Mouse (Mus musculus) liver, postnatal 0 days (tissue): ENCODE data around the gene Kif5c. TPM values are rescaled to one million over a fixed set of nuclear protein-coding genes. Genes with fewer than 3 reads are reported as not detected.

ENCODE experiments used
- ATAC-seq: fragments of 200-750 bp; cut with Nextera tagmentation; 2 replicates; pipeline ENCODE4 v1.8.0; 2017; ENCODE audit warnings: mild to moderate bottlenecking, moderate library complexity
- DNase-seq: peaks from one replicate; pipeline ENCODE4 v3.0.0-alpha.2; 2016
- H3K27ac ChIP-seq: fragments of 300-500 bp; sonication (generic); 2 replicates; pipeline ENCODE4 v1.5.1; 2014; ENCODE audit warnings: antibody characterized with exemption, moderate library complexity, mild to moderate bottlenecking, low read depth
- H3K27me3 ChIP-seq: fragments of 300-500 bp; sonication (generic); 2 replicates; pipeline ENCODE4 v1.6.1; 2014; ENCODE audit warnings: low read length, control low read depth, mixed read lengths; ENCODE audit not compliant: insufficient read depth
- H3K36me3 ChIP-seq: fragments of 300-500 bp; sonication (generic); replicated peaks from 2 replicates; pipeline ENCODE4 v1.6.1; 2014; ENCODE audit warnings: mild to moderate bottlenecking, control low read depth, low read length, moderate library complexity, mixed read lengths; ENCODE audit not compliant: insufficient read depth
- H3K4me1 ChIP-seq: fragments of 300-500 bp; sonication (generic); 2 replicates; pipeline ENCODE4 v1.6.1; 2014; ENCODE audit warnings: antibody characterized with exemption, mild to moderate bottlenecking, control low read depth; ENCODE audit not compliant: insufficient read depth
- H3K4me2 ChIP-seq: fragments of 300-500 bp; sonication (generic); 2 replicates; pipeline ENCODE4 v1.6.1; 2014; ENCODE audit warnings: low read depth, mild to moderate bottlenecking, low read length, moderate library complexity, mixed read lengths
- H3K4me3 ChIP-seq: fragments of 300-500 bp; sonication (generic); 2 replicates; pipeline ENCODE4 v1.5.1; 2014; ENCODE audit warnings: low read depth, low read length
- H3K9ac ChIP-seq: fragments of 300-500 bp; sonication (generic); replicated peaks from 2 replicates; pipeline ENCODE4 v1.6.1; 2014; ENCODE audit warnings: mild to moderate bottlenecking, moderate library complexity
- H3K9me3 ChIP-seq: fragments of 300-500 bp; sonication (generic); 2 replicates; pipeline ENCODE4 v1.6.1; 2016; ENCODE audit warnings: mild to moderate bottlenecking, control low read depth, low read length, mixed read lengths
- CTCF ChIP-seq: sonication (generic); IDR thresholded peaks from 2 replicates; pipeline ENCODE4 v1.5.1; 2016; ENCODE audit warnings: antibody characterized with exemption, low read depth
- EP300 ChIP-seq: IDR thresholded peaks from 2 replicates; pipeline ENCODE4 v1.6.1; 2016; ENCODE audit warnings: antibody characterized with exemption, low read depth, mild to moderate bottlenecking
- WGBS: fragments of 180-500 bp; shearing (Covaris S2); extraction: QIAGEN DNeasy Blood & Tissue Kit; methylation state at CpG from one replicate; pipeline ENCODE4 v1.1.7; 2014; ENCODE audit not compliant: insufficient replicate concordance; 5-methylcytosine and 5-hydroxymethylcytosine counted together
- polyA plus RNA-seq: library from polyadenylated mRNA; unstranded; fragments of >200 nt; fragmentation: Nextera tagmentation; extraction: Ambion mirVana; gene quantifications from 2 replicates; pipeline ENCODE4 v1.2.1, GENCODE M21; 2015

Gene Kif5c
- polyA plus RNA-seq, 1 experiment from 2014 or later, result 0.13 TPM

DNA sequence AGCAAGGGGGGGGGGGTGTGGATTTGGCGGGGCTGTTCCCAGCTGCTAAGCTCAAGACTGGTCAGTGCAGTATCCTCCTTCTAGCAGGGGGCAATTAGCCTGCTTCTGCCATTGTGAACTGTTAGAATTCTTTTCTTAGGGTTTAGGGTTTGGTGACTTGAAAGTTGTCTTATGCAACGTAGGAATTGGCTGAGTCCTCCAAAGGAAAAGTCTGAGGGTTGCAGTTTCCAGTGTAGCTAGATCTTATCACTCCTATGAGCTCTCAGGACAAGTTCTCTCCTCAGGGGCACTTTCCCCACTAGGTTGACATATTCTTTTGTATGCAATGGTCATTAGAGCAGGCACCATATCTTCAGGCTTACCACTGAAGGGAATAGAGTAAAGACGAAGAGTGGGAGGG, 169.5 kb downstream of the Kif5c start:
- Histone ChIP-seq H3K4me2 (no peak overlapping the region), H3K4me1 (peaks cover 9% of the 10 kb centered on the region), H3K27me3 (peaks cover 45% of the 10 kb centered on the region), H3K36me3 (no peaks in the 10 kb centered on the region), H3K4me3 (no peak overlapping the region), H3K27ac (no peak overlapping the region), H3K9ac (no peak overlapping the region), H3K9me3 (no peaks in the 10 kb centered on the region)
- TF ChIP-seq EP300 (no peak), CTCF (no peak)
- WGBS, result 24% methylated on average over 3 of the region's 3 CpGs
- ATAC-seq, result no peak
- DNase-seq, result no peak

DNA sequence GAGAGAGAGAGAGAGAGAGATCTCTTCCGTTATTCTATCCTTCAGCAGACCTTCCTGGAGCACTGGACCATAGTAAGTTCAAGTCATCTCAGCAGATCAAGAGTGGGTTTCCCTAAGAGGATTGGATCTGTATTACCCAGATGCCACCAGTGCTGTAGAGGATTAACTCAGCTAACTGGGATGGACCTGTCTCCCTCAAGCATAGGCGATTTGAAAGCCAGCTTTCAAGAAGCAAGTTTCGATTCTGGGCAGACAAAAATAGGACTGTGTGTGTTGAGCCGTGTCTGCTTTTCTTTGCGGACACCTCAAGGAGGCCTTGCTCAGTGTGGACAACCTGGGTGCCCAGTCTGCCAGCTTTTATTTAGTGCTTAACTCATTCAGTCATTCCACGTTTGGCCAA, 170.0 kb downstream of the Kif5c start:
- no peak overlapping the region for H3K9ac ChIP-seq
- WGBS, result 60% methylated on average over 6 of the region's 6 CpGs
- TF ChIP-seq CTCF, result no peak
- no peak for TF ChIP-seq EP300
- peaks cover 45% of the 10 kb centered on the region for H3K27me3 ChIP-seq
- H3K27ac ChIP-seq, result no peak overlapping the region
- H3K4me3 ChIP-seq, result no peak overlapping the region
- DNase-seq (no peak), ATAC-seq (no peak)
- H3K4me1 ChIP-seq, result peaks cover 9% of the 10 kb centered on the region
- no peaks in the 10 kb centered on the region for H3K9me3 ChIP-seq
- H3K4me2 ChIP-seq, result no peak overlapping the region
- no peaks in the 10 kb centered on the region for H3K36me3 ChIP-seq

DNA sequence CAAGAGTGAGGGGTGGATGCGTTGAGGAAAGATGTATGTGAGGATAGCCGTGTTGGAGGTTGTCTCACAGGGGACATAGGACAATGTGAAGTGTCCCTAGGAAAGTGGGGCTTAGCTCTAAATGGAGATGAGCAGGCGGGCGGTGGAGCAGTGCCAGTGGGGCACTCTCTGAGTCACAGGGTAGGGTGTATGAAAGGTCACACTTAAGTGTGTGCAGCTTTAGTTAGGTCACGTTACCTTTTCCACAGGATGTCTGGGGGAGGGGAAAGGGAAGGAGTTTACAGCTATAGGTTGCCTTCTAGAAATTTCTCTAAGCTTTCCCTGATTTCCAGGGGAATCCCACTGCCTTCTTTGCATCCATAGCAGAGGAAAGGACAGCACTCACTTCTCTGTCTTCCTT, 170.4 kb downstream of the Kif5c start:
- Histone ChIP-seq H3K4me2 (no peak overlapping the region), H3K4me1 (peaks cover 9% of the 10 kb centered on the region), H3K36me3 (no peaks in the 10 kb centered on the region), H3K4me3 (no peak overlapping the region), H3K27ac (no peak overlapping the region), H3K9ac (no peak overlapping the region), H3K27me3 (peaks cover 45% of the 10 kb centered on the region), H3K9me3 (no peaks in the 10 kb centered on the region)
- ATAC-seq (no peak), DNase-seq (no peak)
- no peak for TF ChIP-seq EP300
- WGBS, result 70% methylated on average over 5 of the region's 5 CpGs

GRCm38 (mm10) chr2:49797444-49798143, 178.5 kb downstream of the Kif5c start:
- Histone ChIP-seq H3K27ac (no peak overlapping the region), H3K9ac (no peak overlapping the region), H3K9me3 (no peaks in the 10 kb centered on the region), H3K27me3 (no peaks in the 10 kb centered on the region), H3K4me2 (no peak overlapping the region), H3K4me1 (no peaks in the 10 kb centered on the region), H3K4me3 (no peak overlapping the region), H3K36me3 (no peaks in the 10 kb centered on the region)
- DNase-seq (no peak), ATAC-seq (no peak)
- 58% methylated on average over 14 of the region's 14 CpGs for WGBS
- no peak for TF ChIP-seq EP300
- no peak for TF ChIP-seq CTCF

DNA sequence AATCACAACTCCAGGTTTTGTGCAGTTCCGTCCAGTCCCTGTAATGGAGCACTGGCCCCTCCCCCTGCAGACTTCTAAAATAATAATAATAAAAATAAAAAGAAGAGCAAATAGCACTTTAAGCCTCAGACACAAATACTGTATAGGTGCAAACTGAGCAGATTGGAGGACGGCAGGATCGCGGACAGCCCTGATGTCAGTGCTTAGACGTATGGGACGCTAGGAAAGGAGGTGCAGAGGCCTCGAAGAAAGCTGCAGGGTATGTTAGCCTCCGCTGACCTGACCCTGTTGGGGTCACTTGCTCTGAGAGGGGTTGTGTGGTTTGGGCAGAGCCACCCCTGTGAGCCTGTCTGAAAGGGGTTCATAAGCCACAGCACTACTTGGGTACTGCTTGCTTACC, 185.3 kb downstream of the Kif5c start:
- Histone ChIP-seq H3K36me3 (no peaks in the 10 kb centered on the region), H3K4me3 (no peak overlapping the region), H3K27ac (no peak overlapping the region), H3K4me1 (no peaks in the 10 kb centered on the region), H3K4me2 (no peak overlapping the region), H3K9ac (no peak overlapping the region), H3K27me3 (no peaks in the 10 kb centered on the region), H3K9me3 (no peaks in the 10 kb centered on the region)
- DNase-seq (no peak), ATAC-seq (no peak)
- TF ChIP-seq EP300 (no peak), CTCF (no peak)
- 74% methylated on average over 8 of the region's 8 CpGs for WGBS

- no peaks in the 10 kb centered on the region for H3K36me3 ChIP-seq
- H3K9me3 ChIP-seq, result no peaks in the 10 kb centered on the region
- H3K4me1 ChIP-seq, result no peaks in the 10 kb centered on the region
- H3K27me3 ChIP-seq, result no peaks in the 10 kb centered on the region
- ATAC-seq (no peak), DNase-seq (no peak)
- H3K4me3 ChIP-seq, result no peak overlapping the region
- H3K27ac ChIP-seq, result no peak overlapping the region
- WGBS, result 74% methylated on average over 11 of the region's 11 CpGs
- TF ChIP-seq CTCF (no peak), EP300 (no peak)
- H3K4me2 ChIP-seq, result no peak overlapping the region
- H3K9ac ChIP-seq, result no peak overlapping the region
Observed at GRCm38 (mm10) chr2:49805736-49806371, 186.8 kb downstream of the Kif5c start.
